Mouse (Mus musculus): Measurements from ENCODE around the gene Il17c. TPM values are rescaled to one million over a fixed set of nuclear protein-coding genes. Genes with fewer than 3 reads are reported as not detected.

The Il17c gene
- polyA plus RNA-seq, 1 experiment from 2014 or later, result not detected

DNA sequence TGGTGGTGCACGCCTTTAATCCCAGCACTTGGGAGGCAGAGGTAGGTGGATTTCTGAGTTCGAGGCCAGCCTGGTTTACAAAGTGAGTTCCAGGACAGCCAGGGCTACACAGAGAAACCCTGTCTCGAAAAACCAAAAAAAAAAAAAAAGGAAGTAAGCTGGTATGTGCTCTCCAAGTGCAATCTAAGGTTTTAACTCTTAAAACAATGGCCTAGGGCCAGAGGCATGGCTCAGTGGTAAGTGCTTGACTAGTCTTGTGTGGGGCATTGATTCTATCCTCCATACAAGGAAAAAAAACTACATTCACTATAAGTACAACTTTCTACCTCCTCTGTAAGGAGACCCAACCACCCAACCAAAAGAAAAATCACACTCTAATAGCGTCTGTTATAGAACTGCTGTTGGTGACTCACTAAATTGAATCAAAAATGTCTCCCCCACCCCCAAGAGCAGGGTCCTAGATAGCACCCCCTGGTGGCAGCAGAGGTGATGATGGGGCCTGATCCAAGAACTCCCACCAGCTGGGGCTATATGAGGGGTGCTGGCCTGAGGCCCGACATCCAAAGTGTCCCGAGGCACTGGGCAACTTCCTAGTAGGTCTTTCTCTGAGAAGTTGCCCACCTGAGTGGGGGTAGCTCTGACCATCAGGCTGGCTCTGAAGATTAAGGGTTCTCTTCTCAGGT is 37.5 kb downstream of the Il17c start:
- 0 out of 2 replicates have a peak, but pooled peaks cover 10% of the 10 kb centered on the region for H3K4me1 ChIP-seq (ENCODE audit: insufficient read depth)
- no peak for DNase-seq
- no peaks in the 10 kb centered on the region for H3K36me3 ChIP-seq (ENCODE audit: insufficient read depth)
- peak; percentile 57 for TF ChIP-seq CTCF (IDR thresholded peaks at IDR 0.05; ENCODE audit: low read depth)
- no peak overlapping the region for H3K27ac ChIP-seq (ENCODE audit: low read depth)
- no peaks in the 10 kb centered on the region for H3K9me3 ChIP-seq (ENCODE audit: low read depth, low read length)
- H3K27me3 ChIP-seq (ENCODE audit: insufficient read depth, low read length), result peaks cover 34% of the 10 kb centered on the region
- WGBS, result 50% methylated on average over 6 of the region's 6 CpGs
- no peak for ATAC-seq (ENCODE audit: insufficient read depth)
- H3K4me3 ChIP-seq (ENCODE audit: low read depth, low read length), result no peak overlapping the region
- peak overlapping the region; percentile 64; the same call in 1 of the 2 replicates for H3K4me2 ChIP-seq
- no peak overlapping the region for H3K9ac ChIP-seq

DNA sequence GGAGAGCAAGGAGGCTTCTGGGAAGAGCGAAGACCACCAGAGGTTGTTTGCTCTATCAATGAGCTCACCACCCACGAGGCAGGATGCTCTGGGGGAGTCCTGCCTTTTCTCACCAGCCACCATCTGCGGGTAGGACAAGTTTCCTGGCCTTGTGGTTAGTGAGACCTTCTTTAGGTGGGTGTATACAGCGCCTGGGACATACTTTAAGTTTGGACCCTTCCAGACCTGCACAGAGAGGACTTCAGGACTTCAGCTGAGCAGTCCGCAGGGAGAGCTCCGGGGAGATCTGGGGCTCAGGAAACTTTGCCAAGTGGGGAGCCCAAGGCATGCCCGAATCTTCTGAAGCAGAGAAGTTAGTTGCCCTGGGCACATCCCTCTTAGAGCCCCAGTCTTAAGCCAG is 38.2 kb downstream of the Il17c start:
- WGBS, result 22% methylated on average over 7 of the region's 7 CpGs
- Histone ChIP-seq H3K4me3 (ENCODE audit: low read depth, low read length) (peak overlapping the region; percentile 32), H3K27ac (ENCODE audit: low read depth) (0 out of 2 replicates have a peak overlapping the region, but pooled peaks have one; percentile 2), H3K4me1 (ENCODE audit: insufficient read depth) (0 out of 2 replicates have a peak, but pooled peaks cover 10% of the 10 kb centered on the region), H3K4me2 (peak overlapping the region; percentile 64), H3K9ac (peak overlapping the region; percentile 32; the same call in 1 of the 2 replicates), H3K27me3 (ENCODE audit: insufficient read depth, low read length) (peaks cover 34% of the 10 kb centered on the region), H3K9me3 (ENCODE audit: low read depth, low read length) (no peaks in the 10 kb centered on the region), H3K36me3 (ENCODE audit: insufficient read depth) (no peaks in the 10 kb centered on the region)
- ATAC-seq (ENCODE audit: insufficient read depth), result no peak
- no peak for DNase-seq
- TF ChIP-seq CTCF (IDR thresholded peaks at IDR 0.05; ENCODE audit: low read depth), result no peak

DNA sequence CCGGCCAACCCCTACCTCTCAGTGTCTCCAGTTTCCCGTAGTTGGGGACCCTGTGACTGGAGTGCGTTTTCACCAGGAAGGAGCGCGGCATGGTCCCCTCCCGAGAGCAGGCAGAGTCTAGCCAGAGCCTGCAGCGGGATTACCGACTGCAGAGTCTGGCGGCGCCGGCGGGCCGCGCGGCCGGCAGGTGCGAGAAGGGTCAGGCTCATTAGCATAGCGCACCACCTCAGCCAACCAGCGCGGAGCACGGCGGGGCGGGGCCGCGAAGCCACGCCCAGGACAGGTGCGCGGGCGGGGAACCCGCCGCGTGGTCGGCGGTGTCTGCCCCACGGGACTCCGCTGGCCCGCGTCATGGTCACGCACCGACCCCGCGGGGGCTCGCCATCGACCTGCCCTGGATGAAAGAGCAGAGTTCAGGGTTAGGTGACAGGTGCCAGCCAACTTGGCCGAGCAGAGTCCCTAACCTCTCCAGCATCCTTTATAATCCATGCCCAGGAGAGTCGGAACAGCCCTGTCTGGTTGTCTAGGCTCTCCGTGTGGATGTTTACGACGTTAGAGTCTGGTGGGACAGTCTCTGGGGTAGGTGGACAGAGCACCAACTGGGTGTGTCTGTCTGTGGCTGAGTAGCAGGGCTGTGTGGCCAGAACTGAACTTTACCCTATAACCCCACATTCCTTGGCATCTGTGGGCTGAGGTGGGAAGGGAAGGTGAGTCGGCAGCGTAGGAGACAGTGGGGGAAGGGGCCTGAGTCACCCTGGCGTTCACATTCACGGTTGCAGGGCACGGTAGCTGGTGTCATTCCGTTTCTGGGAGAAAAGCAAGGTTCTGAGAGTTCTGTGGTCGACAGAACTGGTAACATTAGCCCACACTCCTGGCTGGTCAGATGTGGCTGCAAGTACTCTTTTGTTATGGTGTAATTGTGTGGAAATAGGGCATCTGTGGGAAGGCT is 39.0 kb downstream of the Il17c start, which contains the start of gene Snai3:
Gene Snai3, minus strand, starts transcription at position 210 of the 949 bp plus-strand sequence.
- DNase-seq (peak; percentile 72), ATAC-seq (ENCODE audit: insufficient read depth) (peak; percentile 76)
- peaks cover 34% of the 10 kb centered on the region for H3K27me3 ChIP-seq (ENCODE audit: insufficient read depth, low read length)
- H3K9me3 ChIP-seq (ENCODE audit: low read depth, low read length), result no peaks in the 10 kb centered on the region
- 0 out of 2 replicates have a peak within 1 kb of the TSS, but pooled peaks have one; percentile 18 for H3K27ac ChIP-seq (ENCODE audit: low read depth)
- WGBS, result 2% methylated on average over 56 of the region's 56 CpGs
- no peak for TF ChIP-seq CTCF (IDR thresholded peaks at IDR 0.05; ENCODE audit: low read depth)
- peak within 1 kb of the TSS; percentile 32 for H3K4me3 ChIP-seq (ENCODE audit: low read depth, low read length)
- peaks cover 1% of the 10 kb centered on the region; the same call in 1 of the 2 replicates for H3K36me3 ChIP-seq (ENCODE audit: insufficient read depth)
- peak within 1 kb of the TSS; percentile 64 for H3K4me2 ChIP-seq
- H3K9ac ChIP-seq, result peak within 1 kb of the TSS; percentile 32; the same call in 1 of the 2 replicates
- H3K4me1 ChIP-seq (ENCODE audit: insufficient read depth), result 0 out of 2 replicates have a peak, but pooled peaks cover 10% of the 10 kb centered on the region

DNA sequence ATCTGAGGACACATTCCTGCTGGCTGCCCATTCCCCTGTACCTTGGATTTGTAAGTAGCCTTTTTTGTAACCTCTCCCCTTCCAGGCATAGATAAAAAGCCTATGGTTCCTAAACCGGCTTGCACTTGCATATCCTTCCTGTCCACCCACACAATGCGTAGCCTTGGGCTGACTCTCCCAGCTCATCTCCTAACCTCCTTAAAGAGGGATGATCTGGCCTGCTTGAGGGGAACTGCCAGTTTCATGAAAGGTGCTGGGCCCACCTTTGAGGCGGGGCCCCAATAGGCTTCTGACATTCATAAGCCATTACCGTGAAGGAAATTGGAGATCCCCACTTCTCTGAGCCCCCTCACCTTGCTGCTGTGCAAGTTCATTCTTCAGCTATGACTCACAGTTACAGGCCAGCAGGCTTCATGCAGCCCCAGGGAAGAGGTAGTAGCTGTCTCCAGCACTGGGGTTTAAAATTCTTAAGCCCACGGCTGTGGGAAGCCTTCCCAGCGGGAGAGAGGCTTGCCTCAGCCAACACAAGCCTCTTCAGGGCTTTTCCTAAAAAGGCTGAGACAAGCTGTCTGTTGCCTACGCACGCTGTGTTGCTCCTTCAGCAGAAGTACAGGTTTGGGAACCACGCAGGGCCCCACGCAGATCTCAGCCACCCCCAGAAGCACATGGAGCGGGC is 39.8 kb downstream of the Il17c start:
- Histone ChIP-seq H3K36me3 (ENCODE audit: insufficient read depth) (peaks cover 9% of the 10 kb centered on the region), H3K4me2 (no peak overlapping the region; the same call in 1 of the 2 replicates), H3K9me3 (ENCODE audit: low read depth, low read length) (no peaks in the 10 kb centered on the region), H3K9ac (no peak overlapping the region), H3K27ac (ENCODE audit: low read depth) (0 out of 2 replicates have a peak overlapping the region, but pooled peaks have one; percentile 18), H3K27me3 (ENCODE audit: insufficient read depth, low read length) (peaks cover 34% of the 10 kb centered on the region), H3K4me1 (ENCODE audit: insufficient read depth) (0 out of 2 replicates have a peak, but pooled peaks cover 10% of the 10 kb centered on the region), H3K4me3 (ENCODE audit: low read depth, low read length) (no peak overlapping the region)
- no peak for ATAC-seq (ENCODE audit: insufficient read depth)
- no peak for TF ChIP-seq CTCF (IDR thresholded peaks at IDR 0.05; ENCODE audit: low read depth)
- 56% methylated on average over 11 of the region's 11 CpGs for WGBS
- DNase-seq, result no peak

DNA sequence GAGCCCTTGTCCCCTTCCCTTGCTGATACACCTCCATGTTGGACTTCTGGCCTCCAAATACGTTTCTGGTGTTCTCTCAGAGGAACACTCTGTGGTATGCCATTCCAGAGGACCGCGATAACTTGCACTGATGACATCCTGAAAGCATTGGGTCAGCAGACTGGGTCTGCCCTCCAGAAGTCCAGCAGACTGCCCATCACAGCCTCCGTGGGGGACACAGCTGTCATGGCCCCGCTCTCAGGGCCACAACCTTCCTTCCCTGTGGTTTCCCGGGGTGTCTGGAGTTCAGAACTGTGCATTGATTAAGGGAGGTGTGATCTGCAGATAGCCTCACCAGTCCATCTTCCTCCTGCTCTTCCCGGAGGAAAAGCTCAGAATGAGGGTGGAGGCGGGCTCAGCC is 40.7 kb downstream of the Il17c start:
- no peak for DNase-seq
- no peaks in the 10 kb centered on the region for H3K9me3 ChIP-seq (ENCODE audit: low read depth, low read length)

More for the DNA sequence above, 40.7 kb downstream of the Il17c start:
- Histone ChIP-seq H3K27ac (ENCODE audit: low read depth) (no peak overlapping the region), H3K4me2 (no peak overlapping the region), H3K4me3 (ENCODE audit: low read depth, low read length) (no peak overlapping the region), H3K9ac (no peak overlapping the region), H3K4me1 (ENCODE audit: insufficient read depth) (0 out of 2 replicates have a peak, but pooled peaks cover 10% of the 10 kb centered on the region), H3K36me3 (ENCODE audit: insufficient read depth) (peaks cover 18% of the 10 kb centered on the region), H3K27me3 (ENCODE audit: insufficient read depth, low read length) (peaks cover 34% of the 10 kb centered on the region)
- 64% methylated on average over 8 of the region's 8 CpGs for WGBS
- ATAC-seq (ENCODE audit: insufficient read depth), result no peak
- no peak for TF ChIP-seq CTCF (IDR thresholded peaks at IDR 0.05; ENCODE audit: low read depth)
